ENCODE assay signal across 7 mouse cellular contexts in the genomic region with DNA sequence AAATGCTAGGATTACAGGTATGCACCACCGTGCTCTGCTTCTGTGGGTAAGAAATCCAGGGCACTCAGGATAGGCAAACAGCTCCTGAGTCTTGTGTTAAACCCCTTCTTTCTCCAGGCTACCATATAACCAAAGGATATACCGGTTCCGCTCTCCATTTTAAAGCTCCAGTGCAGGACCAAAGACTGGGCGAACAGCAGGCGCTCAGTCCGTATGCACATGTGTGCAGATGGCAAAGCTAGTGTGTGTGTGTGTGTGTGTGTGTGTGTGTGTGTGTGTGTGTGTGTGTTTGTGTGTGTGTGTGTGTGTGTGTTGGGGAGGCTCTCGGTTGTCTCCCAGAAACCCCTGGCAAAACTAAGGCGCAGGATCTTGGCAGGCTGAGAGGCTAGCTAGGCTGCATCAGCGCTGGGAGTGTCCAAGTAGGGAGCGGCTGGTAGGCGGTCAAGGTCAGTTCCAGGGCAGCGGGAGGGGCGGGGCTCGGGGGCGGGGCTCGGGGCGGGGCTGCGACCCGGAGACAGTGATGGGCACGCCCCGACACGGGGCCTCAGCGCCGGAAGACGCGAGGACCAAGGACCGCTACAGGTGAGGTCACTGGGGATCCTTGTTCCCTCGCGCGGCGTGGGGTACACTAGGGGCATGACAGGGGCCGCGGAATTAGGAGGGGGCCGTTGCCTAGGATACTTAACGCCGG. TPM values are rescaled to one million over a fixed set of nuclear protein-coding genes. Genes with fewer than 3 reads are reported as not detected.
DNase-seq lines count a peak whose midpoint lies in the region; ATAC-seq and TF ChIP-seq lines count a peak whose summit lies in the region.

Gene Aifm2 (plus strand): TSS at position 493 of the 691 bp plus-strand sequence.

- no peak within 1 kb of the TSS for H3K27ac ChIP-seq in forebrain, embryonic 15.5 days (replicated peaks)
- no peak within 1 kb of the TSS for H3K27ac ChIP-seq in hindbrain, embryonic 11.5 days (ENCODE audit: low read depth, low read length)
- no peak within 1 kb of the TSS for H3K27ac ChIP-seq in midbrain, postnatal 0 days (ENCODE audit: low read depth, low read length)
- no peak within 1 kb of the TSS; the same call in 1 of the 2 replicates for H3K27ac ChIP-seq in stomach, postnatal 0 days (replicated peaks)

- WGBS in forebrain, embryonic 15.5 days, result 19% methylated on average over 23 of the region's 36 CpGs
- 15% methylated on average over 33 of the region's 36 CpGs for WGBS in hindbrain, embryonic 11.5 days
- WGBS in midbrain, postnatal 0 days, result 16% methylated on average over 28 of the region's 36 CpGs
- 8% methylated on average over 36 of the region's 36 CpGs for WGBS in stomach, postnatal 0 days

- no peak for TF ChIP-seq EP300 in stomach, postnatal 0 days (optimal IDR thresholded peaks at IDR 0.05)

- H3K9me3 ChIP-seq in forebrain, embryonic 15.5 days, result no peaks in the 10 kb centered on the region
- no peaks in the 10 kb centered on the region for H3K9me3 ChIP-seq in hindbrain, embryonic 11.5 days (ENCODE audit: control insufficient read depth, low read length)
- H3K9me3 ChIP-seq in midbrain, postnatal 0 days (ENCODE audit: low read length), result no peaks in the 10 kb centered on the region
- H3K9me3 ChIP-seq in stomach, postnatal 0 days (ENCODE audit: control insufficient read depth, low read length), result no peaks in the 10 kb centered on the region

- peak; percentile 58; the same call in 1 of the 2 replicates for ATAC-seq in forebrain, embryonic 15.5 days (replicated peaks)
- ATAC-seq in hindbrain, embryonic 11.5 days (ENCODE audit: low FRiP score), result peak; percentile 75
- peak; percentile 73 for ATAC-seq in midbrain, postnatal 0 days (ENCODE audit: low FRiP score)
- ATAC-seq in stomach, postnatal 0 days (ENCODE audit: low FRiP score, low TSS enrichment), result peak; percentile 95

- DNase-seq in NIH3T3 (ENCODE audit: low read depth) (peak; percentile 90), liver (peak; percentile 89)
- DNase-seq in c-Kit-positive CD71-positive TER-119-positive erythroid progenitor cells, embryonic 14.5 days (ENCODE audit: low spot score), result peak; percentile 55
- DNase-seq in hindbrain, embryonic 11.5 days (ENCODE audit: low spot score), result peak; percentile 69
- peak; percentile 66 for DNase-seq in midbrain, postnatal 0 days (ENCODE audit: low spot score)
- DNase-seq in stomach, postnatal 0 days (ENCODE audit: low spot score), result peak; percentile 94

- peak within 1 kb of the TSS; percentile 45 for H3K4me3 ChIP-seq in forebrain, embryonic 15.5 days
- peak within 1 kb of the TSS; percentile 44 for H3K4me3 ChIP-seq in hindbrain, embryonic 11.5 days (ENCODE audit: low read depth, low read length)
- H3K4me3 ChIP-seq in midbrain, postnatal 0 days (ENCODE audit: low read depth, low read length), result peak within 1 kb of the TSS; percentile 53
- H3K4me3 ChIP-seq in stomach, postnatal 0 days (ENCODE audit: low read depth, low read length), result peak within 1 kb of the TSS; percentile 61

- peak within 1 kb of the TSS; percentile 65 for H3K4me2 ChIP-seq in forebrain, embryonic 15.5 days (replicated peaks)
- H3K4me2 ChIP-seq in hindbrain, embryonic 11.5 days (replicated peaks; ENCODE audit: low read depth, low read length), result peak within 1 kb of the TSS; percentile 81
- peak within 1 kb of the TSS; percentile 85 for H3K4me2 ChIP-seq in midbrain, postnatal 0 days (ENCODE audit: low read depth, low read length, poor library complexity, severe bottlenecking)
- H3K4me2 ChIP-seq in stomach, postnatal 0 days (replicated peaks; ENCODE audit: low read depth), result peak within 1 kb of the TSS; percentile 90

- no peaks in the 10 kb centered on the region for H3K27me3 ChIP-seq in forebrain, embryonic 15.5 days
- H3K27me3 ChIP-seq in hindbrain, embryonic 11.5 days (ENCODE audit: control insufficient read depth, insufficient read depth, low read length), result peaks cover 4% of the 10 kb centered on the region
- 0 out of 2 replicates have a peak, but pooled peaks cover 2% of the 10 kb centered on the region for H3K27me3 ChIP-seq in midbrain, postnatal 0 days (ENCODE audit: insufficient read depth, low read length)
- H3K27me3 ChIP-seq in stomach, postnatal 0 days (ENCODE audit: control insufficient read depth, insufficient read depth, low read length), result no peaks in the 10 kb centered on the region

- no peaks in the 10 kb centered on the region for H3K36me3 ChIP-seq in forebrain, embryonic 15.5 days
- H3K36me3 ChIP-seq in hindbrain, embryonic 11.5 days (ENCODE audit: control insufficient read depth, insufficient read depth, low read length), result no peaks in the 10 kb centered on the region
- no peaks in the 10 kb centered on the region for H3K36me3 ChIP-seq in midbrain, postnatal 0 days (ENCODE audit: insufficient read depth, low read length)
- H3K36me3 ChIP-seq in stomach, postnatal 0 days (ENCODE audit: control insufficient read depth, insufficient read depth, low read length), result no peaks in the 10 kb centered on the region

- TF ChIP-seq CTCF in midbrain, postnatal 0 days (IDR thresholded peaks at IDR 0.05), result no peak
- no peak for TF ChIP-seq CTCF in stomach, postnatal 0 days (IDR thresholded peaks at IDR 0.05; ENCODE audit: low read depth)

- H3K9ac ChIP-seq in forebrain, embryonic 15.5 days (replicated peaks), result peak within 1 kb of the TSS; percentile 36
- H3K9ac ChIP-seq in hindbrain, embryonic 11.5 days (ENCODE audit: low read depth, low read length), result peak within 1 kb of the TSS; percentile 21
- H3K9ac ChIP-seq in midbrain, postnatal 0 days (replicated peaks; ENCODE audit: low read length, poor library complexity, severe bottlenecking), result peak within 1 kb of the TSS; percentile 69
- H3K9ac ChIP-seq in stomach, postnatal 0 days (ENCODE audit: low read length), result peak within 1 kb of the TSS; percentile 64

- peaks cover 8% of the 10 kb centered on the region; the same call in 1 of the 2 replicates for H3K4me1 ChIP-seq in forebrain, embryonic 15.5 days
- no peaks in the 10 kb centered on the region for H3K4me1 ChIP-seq in hindbrain, embryonic 11.5 days (replicated peaks; ENCODE audit: control insufficient read depth, insufficient read depth, low read length)
- no peaks in the 10 kb centered on the region for H3K4me1 ChIP-seq in midbrain, postnatal 0 days (ENCODE audit: insufficient read depth, low read length)
- H3K4me1 ChIP-seq in stomach, postnatal 0 days (replicated peaks; ENCODE audit: control insufficient read depth, insufficient read depth), result no peaks in the 10 kb centered on the region

RNA-seq across cellular contexts. Expression of gene Aifm2, which starts in this region (rescaled TPM):
- 5.2 and 6.7 TPM in 2 replicates for polyA plus RNA-seq in forebrain, embryonic 15.5 days (2015; fragmentation: Nextera tagmentation; extraction: Ambion mirVana)
- polyA plus RNA-seq in hindbrain, embryonic 11.5 days (2014; fragmentation: Nextera tagmentation; extraction: Ambion mirVana), result 5.0 and 6.1 TPM in 2 replicates
- total RNA-seq in midbrain, postnatal 0 days (2014; rRNA removed), result 21.4 and 27.4 TPM in 2 replicates
- polyA plus RNA-seq in midbrain, postnatal 0 days (2015; fragmentation: Nextera tagmentation; extraction: Ambion mirVana), result 18.6 and 19.2 TPM in 2 replicates
- polyA plus RNA-seq in stomach, postnatal 0 days (2015; fragmentation: Nextera tagmentation; extraction: Ambion mirVana), result 9.2 and 9.4 TPM in 2 replicates
